Mouse (Mus musculus): ENCODE measurements around the gene Gm20388.

The Gm20388 gene

DNA sequence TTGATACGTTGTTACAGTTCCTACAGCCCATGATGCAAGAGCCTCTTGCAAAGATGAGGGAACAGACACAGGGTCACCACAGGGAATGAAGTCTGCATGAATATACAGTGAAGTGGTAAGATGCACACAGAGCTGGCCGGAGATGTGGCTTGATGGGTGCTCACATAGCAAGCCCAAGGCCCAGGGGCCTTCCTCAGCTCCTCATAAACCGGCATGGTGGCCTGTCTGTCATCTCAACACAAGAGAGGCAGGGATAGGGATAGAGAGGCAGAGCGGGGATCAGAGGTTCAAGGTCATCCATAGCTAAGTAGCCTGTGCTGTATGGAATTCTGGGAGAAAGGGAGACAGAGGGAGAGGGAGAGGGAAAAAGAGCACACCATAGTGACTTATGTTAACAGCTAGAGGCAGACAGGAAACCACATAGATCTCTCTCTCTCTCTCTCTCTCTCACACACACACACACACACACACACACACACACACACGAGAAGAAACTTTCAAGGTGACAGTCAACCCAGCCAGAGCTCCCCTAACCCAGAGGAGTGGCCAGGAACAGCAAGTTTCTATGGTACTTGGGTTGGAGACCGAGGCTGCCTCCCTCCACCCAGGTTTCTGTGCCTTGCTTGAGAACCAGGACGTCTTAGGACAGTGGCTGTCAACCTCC, 493.1 kb downstream of the Gm20388 start:
- DNase-seq (ENCODE audit: low read depth in 2 of 2, low spot score in 2 of 2): peak; percentile 8 to 26

DNA sequence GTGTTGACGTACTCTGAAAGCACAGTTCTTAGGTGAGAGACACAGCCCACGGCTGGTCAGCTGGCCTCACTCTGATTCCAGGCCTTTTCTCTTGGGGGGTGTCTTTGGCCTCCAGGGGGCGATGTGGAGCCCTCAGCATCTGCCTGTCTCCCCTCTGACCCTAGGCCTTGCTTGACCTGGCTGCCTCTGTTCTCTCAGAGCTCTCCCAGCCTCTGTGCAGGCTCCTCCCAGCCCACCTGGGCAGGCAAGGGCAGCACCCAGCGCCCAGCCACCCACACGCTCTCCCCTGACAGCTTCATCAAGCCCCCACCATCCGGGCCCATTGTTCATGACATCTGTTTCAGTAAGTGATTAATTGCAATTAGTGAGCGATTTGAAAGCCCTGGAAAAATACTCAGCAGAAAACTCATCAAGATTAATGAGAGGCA, 494.0 kb downstream of the Gm20388 start:
- DNase-seq (ENCODE audit: low read depth in 2 of 2, low spot score in 2 of 2): peak in 1 of 2 experiments; percentile 29

DNA sequence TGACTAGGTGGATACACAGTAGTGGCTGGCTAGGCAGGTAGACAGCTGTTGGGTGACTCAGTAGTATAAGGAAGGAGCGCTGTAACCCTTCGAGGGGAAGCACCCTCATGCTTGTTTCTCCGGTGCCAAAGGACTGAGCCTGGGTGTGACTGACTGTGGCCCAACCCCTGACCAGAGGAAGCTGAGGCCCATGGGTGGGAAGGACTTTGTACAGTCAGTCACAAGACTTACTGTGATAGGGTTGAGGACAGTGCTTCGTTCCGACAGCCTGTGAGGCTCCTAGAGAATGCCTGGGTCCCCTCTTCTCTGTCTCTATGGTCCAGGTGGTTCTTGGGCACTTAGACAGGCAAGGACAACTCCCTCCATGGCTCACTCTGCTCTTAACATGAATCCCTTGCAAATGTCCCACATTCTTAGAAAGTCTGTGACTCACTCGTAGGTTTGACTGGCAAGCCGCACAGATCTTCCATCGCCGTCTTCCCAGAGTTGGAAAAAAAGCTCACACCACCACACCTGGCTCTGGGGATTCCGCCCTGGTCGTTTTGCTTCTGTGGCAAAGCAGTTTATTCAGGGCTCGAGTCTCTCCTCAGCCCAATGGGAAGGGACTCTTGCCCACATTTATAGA, 495.5 kb downstream of the Gm20388 start:
- DNase-seq (ENCODE audit: low read depth in 2 of 2, low spot score in 2 of 2): no peak

DNA sequence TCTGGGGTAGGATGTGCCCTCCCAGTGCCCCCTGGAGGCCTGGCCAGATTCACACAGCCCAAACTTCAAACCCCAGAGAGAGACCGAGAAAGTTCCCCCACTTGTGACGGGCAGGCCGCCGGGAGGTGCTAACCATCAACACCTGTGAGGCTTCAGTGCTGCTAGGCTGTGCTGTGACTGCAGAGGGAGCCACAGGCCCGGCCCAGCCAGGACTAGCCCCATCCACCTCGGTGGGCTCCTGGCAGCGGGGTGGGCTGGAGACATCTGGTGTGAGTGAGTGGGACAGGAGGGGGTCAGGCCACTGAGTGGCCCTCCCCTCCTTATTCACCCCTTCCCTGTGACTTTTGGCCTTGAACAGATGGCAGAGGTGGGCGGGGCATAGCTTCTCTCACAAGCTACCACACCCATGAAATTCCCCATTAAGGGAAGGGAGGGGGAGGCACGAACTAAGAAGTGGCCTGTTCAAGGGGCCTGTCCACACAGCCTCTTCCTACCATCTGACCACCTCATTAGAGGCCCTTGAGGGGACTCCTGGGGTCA, 497.1 kb downstream of the Gm20388 start:
- DNase-seq (ENCODE audit: low read depth in 2 of 2, low spot score in 2 of 2): no peak

DNA sequence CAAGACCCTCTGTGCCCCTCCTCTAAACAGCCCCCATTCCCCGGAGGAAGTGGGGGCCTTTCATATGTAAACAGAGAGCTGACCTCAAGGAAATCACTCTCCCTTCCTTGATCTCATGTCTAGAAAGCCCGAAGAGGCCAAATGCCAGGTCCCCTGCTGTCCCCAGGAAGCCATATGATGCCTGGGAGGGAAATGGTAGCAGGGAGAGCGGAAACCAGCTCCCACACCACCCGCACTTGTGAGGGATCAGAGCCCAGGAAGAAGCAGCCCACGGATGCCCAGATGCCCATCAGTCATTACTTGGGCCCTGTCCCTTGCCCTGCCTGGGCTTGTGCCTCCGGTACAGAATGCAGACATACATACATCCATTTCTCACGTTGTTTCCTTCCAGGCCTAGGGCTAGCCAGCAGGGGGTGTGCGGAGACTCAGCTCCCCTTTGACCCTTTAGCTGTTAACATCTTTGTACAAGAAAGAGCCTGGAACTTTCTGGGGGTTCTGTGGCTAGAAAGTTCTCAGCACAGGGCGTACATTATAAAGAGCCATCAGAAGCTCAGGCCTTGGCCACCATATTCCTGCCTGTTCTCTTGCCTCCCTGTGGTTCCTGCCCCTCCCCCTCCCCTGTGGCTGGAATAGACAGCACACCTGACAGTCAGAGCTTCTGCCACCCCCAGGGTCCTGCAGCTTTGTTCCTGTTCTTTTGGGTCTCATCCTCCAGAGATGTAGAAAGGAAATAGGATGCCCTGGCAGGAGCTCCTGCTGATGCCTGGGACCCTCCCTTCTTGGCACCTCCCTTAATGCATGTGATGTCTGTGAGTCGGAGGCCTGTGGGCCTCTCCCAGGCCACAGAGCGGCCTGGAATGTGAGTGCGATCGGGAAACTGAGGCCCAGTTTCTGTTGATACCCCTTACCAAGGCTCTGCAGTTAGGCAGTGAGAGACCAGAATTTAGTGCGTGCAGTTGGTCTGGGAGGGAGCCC, 497.9 kb downstream of the Gm20388 start:
- DNase-seq (ENCODE audit: low read depth in 2 of 2, low spot score in 2 of 2): no peak

DNA sequence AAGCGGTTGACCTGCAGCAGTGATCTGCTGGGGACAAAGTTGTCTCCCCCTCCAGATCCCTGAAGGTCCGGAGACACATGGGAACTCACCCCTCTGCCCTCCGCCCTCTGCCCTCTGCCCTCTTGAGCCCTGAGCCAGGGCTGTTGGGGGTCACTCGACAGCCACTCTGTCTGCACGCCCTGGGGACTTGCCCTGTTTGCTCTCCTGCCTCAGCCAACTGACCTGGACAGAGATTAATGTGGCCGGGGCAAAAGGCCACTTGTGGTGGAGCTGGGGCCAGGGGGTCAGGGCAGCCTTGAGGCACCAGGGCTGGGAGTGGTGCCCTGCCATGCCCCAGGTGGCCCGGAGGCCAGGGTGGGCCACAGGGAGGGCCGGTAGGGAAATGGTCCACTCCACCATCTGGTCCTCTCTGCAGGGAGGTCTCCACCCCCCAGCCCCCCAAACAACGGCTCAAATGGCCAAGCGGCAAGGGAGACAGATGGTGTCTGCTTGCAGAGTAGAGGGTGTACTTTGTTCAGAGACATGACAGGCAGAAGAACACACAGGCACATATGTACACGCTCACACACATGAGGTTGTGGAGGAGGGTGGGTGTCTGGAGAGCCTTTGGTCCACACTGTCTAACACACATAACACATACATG, 498.9 kb downstream of the Gm20388 start:
- DNase-seq (ENCODE audit: low read depth in 2 of 2, low spot score in 2 of 2): no peak

DNA sequence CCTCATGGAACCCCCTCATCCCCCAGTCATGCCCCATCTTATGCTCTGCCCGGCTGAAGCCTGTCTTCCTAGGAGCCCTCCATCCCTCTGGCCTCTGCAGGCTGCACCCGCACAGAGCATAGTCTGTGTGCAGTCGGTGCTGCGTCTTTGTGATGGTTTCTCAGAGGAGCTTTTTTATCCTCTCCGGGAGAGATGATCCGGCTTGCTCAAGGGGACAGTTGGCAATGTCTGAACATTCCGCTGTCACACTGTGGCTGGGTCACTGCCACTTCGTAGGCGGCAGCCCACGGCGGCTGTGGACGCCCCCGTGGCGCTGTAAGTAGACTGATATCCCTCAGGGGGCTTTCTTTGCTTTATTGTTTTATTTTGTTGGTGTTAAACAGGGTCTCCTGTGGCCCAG, 500.4 kb downstream of the Gm20388 start:
- no peak for DNase-seq (ENCODE audit: low read depth in 2 of 2, low spot score in 2 of 2)

DNA sequence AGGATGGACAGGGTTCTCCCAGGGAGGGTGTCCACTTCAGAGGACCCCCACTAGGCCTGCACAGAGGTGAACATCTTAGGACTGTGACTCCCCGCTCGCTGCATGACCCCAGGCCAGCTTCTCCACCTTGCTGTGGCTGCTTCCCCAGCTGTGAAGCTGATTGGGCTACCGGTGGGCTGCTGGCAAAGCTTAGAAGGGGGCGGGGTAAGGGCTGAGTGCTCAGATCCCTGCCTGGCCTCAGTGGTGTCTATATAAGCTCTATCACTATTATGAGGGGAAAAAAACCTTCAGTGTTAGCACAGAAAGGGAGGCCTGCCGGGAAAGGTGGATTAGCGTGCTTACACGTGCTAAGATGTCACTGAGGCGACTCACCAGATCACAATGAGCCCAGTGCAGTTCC, 501.2 kb downstream of the Gm20388 start:
- DNase-seq (ENCODE audit: low read depth in 2 of 2, low spot score in 2 of 2): no peak

DNA sequence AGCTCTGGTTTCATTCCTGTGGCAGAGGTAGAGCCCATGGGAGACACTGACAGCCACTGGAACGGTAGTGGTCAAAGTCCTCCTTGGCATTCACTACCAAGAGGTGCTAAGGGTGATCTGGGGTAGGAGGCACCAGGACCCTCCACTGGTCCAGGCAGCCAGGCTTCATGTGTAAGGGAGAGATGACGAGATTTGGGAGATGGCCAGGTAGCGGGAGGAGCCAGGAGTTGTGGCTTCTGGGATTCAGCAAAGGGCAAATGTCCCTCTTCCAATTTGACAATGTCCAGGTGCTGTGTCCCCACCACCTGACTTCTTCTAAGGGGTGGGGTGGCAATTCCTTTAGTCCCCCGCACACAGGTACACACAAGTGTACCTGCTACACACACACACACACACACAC, 501.7 kb downstream of the Gm20388 start:
- DNase-seq (ENCODE audit: low read depth in 2 of 2, low spot score in 2 of 2): no peak

DNA sequence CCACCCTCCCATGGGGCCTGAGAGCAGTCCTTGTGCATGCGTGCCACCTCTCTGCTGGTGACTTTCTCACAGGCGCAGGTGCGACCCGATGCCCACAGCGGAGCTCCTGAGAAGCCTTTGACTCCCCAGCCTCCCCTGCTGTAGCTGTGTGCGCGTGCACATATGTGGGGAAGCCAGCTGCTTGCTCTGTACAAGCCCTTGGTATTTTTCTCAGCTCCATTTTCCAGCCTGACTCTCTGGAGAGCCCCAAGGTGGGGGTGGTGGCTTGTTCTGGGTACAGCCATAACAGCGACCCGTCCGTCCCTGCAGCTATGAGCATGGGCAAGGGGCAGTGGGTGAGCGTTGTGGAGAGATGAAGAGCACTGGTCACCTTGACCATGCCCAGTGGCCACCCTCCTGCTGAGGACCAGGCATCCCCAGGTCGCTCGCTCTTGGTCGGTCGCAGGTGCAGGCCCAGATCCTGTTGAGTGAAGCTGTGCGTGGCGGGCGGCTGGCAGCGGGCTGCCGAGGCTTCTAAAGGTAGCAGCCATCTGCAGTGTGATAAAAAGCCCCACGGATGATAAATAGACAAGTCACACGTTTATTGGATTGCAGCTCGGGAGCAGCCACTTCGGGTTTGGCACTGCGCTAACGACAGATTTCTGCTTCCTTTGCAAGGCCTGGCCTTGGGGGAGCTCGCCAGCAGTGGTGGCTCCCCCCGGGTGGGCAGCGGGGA, 502.4 kb downstream of the Gm20388 start:
- DNase-seq (ENCODE audit: low read depth in 2 of 2, low spot score in 2 of 2): no peak

DNA sequence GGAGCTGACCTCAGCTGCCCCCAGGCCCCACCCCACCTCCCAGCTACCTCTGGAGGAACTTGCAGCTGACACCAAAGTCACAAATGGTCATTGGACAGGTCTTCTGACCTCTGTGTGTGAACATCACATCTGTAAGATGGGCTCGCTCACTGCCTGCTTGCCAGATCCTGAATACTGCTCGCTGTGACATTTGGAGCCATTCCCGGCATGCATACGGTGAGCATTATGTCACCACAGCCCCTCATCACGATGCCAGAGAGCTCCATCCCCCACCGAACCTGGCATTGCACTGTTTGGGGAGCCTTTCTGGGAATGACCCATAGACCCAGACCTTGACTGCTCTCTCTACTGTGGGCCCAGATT, 503.0 kb downstream of the Gm20388 start:
- no peak for DNase-seq (ENCODE audit: low read depth in 2 of 2, low spot score in 2 of 2)

DNA sequence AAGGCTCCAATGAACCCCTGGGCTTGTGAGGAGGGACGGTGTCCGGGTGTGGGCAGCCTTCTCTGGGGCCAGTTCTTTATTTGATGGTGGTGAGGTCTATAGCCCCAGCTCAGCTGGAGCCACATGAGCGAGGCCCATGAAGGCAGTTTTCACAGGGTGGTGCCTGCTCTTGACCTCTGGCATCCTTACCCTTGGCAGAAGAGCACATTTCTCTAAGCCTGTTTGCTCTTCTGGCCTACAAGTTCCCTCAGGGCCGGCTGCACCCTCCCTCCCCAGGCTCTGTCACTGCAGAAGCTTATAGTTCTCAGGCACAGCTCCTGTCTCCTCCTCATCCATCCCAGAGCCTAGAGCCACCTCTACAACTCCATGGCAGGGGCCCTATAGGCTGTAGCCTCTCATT, 503.6 kb downstream of the Gm20388 start:
- DNase-seq (ENCODE audit: low read depth in 2 of 2, low spot score in 2 of 2): no peak

DNA sequence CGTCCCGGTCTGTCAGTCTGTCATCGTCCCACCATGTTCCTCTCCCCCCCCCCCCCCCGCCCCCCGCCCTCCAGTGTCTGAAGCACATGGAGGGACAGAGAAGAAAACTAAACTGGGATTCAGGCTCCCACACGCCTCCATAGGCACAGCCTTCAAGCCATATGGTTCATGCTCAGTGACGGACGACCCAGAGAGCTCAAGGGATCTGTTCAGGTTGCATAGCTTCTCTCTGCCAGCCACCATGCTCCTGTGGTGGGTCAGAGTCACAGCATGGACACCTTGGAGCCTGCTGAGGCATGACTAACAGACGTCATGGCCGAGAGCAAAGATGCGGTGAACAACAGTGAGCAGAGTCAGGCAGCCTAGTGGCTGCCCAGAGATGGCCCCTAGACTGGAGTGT, 504.8 kb downstream of the Gm20388 start:
- DNase-seq (ENCODE audit: low read depth in 2 of 2, low spot score in 2 of 2): no peak

DNA sequence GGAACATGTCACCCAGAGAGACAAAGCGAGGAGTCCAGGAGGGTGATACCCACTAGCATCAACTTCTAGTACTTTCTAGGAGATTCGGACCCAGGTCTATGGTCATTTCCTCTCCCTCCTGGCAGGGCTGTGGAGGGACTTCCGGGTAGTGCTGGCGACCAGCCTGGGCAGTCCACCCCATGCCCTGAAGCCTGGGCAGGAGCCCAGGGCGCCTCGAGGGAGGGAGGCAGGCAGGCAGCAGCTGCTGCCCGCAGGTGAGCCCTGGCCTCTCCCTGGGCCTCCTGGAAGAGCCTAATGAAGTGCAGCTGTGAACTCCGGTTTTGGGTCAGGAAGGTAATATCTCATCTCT, 505.5 kb downstream of the Gm20388 start:
- DNase-seq (ENCODE audit: low read depth in 2 of 2, low spot score in 2 of 2): no peak

DNA sequence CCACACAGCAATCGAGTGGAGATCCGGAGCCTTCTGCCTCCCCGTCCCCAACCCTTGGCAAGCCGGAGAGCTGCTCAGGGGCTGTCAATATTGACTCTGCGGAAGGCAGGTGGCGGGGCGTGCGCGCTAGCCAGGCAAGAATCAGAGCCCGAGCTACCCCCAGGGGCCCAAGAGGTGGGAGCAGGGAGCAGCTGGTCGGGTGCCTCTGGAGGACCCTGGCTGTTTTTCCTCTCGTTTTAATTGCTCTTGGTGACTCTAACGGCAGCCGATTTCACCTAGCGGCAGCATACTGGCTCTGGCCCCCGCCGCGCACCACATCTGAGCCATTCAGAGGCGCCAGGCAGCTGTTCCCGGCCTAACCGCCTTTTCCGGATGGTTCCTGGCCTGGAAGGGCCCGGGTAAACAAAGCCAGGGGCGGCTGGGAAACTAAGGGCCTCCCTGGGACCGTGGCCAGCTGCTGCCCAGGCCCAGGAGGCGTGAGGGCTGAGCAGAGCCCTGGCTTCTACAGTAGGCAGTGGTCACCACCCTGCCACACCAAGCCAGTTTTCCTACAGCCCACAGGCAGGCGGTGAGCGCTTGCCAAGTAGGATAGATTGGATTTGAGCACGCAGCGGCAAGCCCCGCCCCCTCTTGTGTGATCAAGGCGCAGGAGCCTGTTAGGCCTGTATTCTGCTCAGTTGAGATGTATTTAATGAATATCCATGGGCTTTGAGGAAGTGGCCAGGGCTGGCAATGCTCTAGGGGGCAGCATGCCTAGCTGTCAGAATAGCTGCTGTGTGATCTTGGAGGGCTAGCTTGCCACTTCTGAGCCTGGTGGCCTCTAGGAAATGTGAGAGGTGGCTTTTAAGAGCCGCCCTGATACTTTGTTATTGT, 506.1 kb downstream of the Gm20388 start:
- DNase-seq (ENCODE audit: low read depth in 2 of 2, low spot score in 2 of 2): no peak

DNA sequence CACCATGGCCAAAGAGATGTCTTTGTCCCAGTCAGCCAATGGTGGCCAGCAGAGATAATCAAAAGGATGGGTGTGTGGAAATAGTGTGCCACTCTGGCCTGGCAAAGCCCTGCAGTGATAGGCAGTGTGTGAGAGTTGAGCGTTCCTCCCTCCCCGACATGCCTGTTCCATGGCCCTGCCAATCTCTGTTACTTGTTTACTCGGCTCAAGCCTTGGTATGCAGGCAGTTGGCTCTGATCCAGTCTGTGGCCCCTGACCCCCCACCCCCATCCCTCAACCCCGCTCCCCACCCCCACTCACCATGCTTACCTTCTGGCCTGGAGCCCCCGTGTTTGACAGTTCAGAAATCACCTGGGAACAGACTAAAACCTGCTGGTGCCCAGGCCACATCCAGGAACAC, 507.5 kb downstream of the Gm20388 start:
- no peak for DNase-seq (ENCODE audit: low read depth in 2 of 2, low spot score in 2 of 2)

DNA sequence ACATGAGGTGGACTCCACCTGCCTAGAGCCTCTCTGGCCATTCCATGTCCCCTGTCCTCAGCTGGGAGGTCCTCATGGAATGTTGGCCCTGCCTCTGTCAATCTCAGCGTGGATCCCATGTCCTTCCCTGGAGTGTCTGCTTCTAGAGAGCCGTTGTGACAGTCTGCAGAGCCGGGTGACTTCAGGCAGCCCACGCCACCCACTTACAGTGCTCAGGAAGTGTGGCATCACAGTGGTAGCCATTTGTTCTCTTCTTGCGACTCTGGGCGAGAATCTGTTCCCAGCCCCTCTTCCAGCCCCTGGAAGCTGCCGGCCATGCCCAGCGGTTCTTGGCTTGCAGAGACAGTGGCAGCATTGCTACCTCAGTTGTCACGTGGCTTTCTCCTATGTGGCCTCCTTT, 509.0 kb downstream of the Gm20388 start:
- DNase-seq (ENCODE audit: low read depth in 2 of 2, low spot score in 2 of 2): no peak

DNA sequence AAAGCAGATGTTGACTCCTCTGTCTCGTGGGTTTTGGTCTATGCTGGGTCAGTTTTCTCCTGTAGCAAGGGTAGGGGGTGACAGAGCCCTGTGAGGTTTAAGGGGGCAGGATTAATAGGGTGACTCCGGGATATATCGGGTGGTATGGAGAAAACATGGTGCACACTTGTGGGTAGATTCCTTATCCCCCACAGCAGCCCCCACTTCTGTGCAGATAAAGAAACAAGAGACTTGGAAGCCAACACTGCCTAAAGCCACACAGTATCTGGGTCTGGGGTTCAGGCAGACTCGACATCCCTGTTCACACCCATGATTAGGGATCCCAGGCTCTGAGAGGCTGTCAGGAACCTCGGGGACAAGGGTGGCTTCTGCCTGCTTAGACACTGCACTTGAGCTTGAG, 509.6 kb downstream of the Gm20388 start:
- no peak for DNase-seq (ENCODE audit: low read depth in 2 of 2, low spot score in 2 of 2)

DNA sequence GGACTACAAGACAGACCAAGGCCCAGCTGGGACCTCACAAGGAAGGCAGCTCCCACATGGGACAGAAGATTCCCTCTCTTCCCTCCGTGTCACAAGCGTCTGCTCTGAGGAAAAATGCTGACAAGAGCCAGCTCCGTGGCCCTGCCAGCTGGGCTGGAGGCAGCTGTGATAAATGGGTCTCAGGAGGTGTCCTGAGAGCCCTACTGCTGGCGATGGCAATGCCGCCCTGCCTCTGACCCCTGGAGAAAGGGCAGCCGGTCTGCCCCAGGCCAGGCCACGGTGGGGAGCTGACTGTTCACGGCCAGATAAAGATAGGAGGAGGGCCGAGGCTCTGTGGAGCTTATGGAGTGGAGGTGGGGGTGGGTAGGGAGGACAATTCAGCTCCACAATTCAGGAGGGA, 511.0 kb downstream of the Gm20388 start:
- no peak for DNase-seq (ENCODE audit: low read depth in 2 of 2, low spot score in 2 of 2)

DNA sequence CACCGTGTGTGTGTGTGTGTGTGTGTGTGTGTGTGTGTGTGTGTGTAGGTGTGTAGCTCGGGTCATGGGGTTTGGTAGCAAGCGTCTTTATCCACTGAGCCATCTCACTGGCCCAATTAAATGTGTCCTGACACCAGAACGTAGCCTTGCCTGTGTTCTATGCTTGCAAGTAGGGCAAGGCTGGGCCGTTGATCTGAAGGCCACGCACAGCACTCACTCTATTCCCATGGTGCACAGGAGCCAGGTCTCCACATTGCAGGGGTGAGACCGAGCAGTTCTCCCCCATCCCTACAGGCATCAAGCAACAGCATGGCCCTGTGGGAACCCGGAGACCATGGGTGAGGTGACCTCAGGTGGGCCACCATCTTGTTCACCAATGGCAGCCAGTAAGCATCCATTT, 511.6 kb downstream of the Gm20388 start:
- DNase-seq (ENCODE audit: low read depth in 2 of 2, low spot score in 2 of 2): no peak
